Mouse (Mus musculus) retina, postnatal 1 day (tissue): ENCODE data around the gene Hs3st6.
A peak's percentile ranks its signal among the peaks of the same experiment; 100 is the strongest.

Experiments used
- DNase-seq: peaks from one replicate; pipeline ENCODE4 v3.0.0-alpha.2; 2012

Hs3st6 gene

GRCm38 (mm10) chr17:24773241-24773640 lies 20.5 kb downstream of the Hs3st6 start:
- DNase-seq = no peak

GRCm38 (mm10) chr17:24775173-24775572 lies 22.4 kb downstream of the Hs3st6 start:
- DNase-seq = no peak

GRCm38 (mm10) chr17:24777073-24777472 lies 24.3 kb downstream of the Hs3st6 start:
- no peak for DNase-seq

GRCm38 (mm10) chr17:24780821-24781220 lies 28.0 kb downstream of the Hs3st6 start:
- DNase-seq = no peak

- no peak for DNase-seq
These were observed 39.4 kb downstream of the Hs3st6 start for GRCm38 (mm10) chr17:24792190-24792589.

GRCm38 (mm10) chr17:24794791-24795190 lies 42.0 kb downstream of the Hs3st6 start:
- DNase-seq = peak; percentile 71

GRCm38 (mm10) chr17:24796969-24797368 lies 44.2 kb downstream of the Hs3st6 start:
- no peak for DNase-seq

GRCm38 (mm10) chr17:24798229-24798628 lies 45.4 kb downstream of the Hs3st6 start:
- no peak for DNase-seq

GRCm38 (mm10) chr17:24799476-24799875 lies 46.7 kb downstream of the Hs3st6 start:
- no peak for DNase-seq

- DNase-seq = no peak
These were observed 47.7 kb downstream of the Hs3st6 start for GRCm38 (mm10) chr17:24800524-24800923.

- DNase-seq = peak; percentile 85
These were observed 51.5 kb downstream of the Hs3st6 start, which contains the start of gene Meiob for GRCm38 (mm10) chr17:24803952-24804951. Gene Meiob (plus strand): TSS chr17:24804289.
